Comparison of ENCODE assay signal across 9 mouse cellular contexts in genomic region chr3:107159418-107159817, GRCm38 (mm10). TPM values are rescaled to one million over a fixed set of nuclear protein-coding genes. Genes with fewer than 3 reads are reported as not detected.
DNase-seq lines count a peak whose midpoint lies in the region; ATAC-seq and TF ChIP-seq lines count a peak whose summit lies in the region.
"Had no signal": no experiment of that assay in that cellular context is flagged by ENCODE, and none has a peak within 500 bp of the region (broad histone marks: within the 10 kb centered on the region; RNA-seq: fewer than 3 reads in every experiment).

No protein-coding gene starts in this region.

- no peaks in the 10 kb centered on the region; the same call in 1 of the 2 replicates for H3K4me1 ChIP-seq in liver, postnatal 0 days (ENCODE audit: insufficient read depth)
- H3K4me1 ChIP-seq in forebrain, embryonic 13.5 days = peaks cover 5% of the 10 kb centered on the region
- H3K4me1 ChIP-seq in midbrain, embryonic 13.5 days (replicated peaks) = peaks cover 8% of the 10 kb centered on the region

- no peak overlapping the region for H3K4me2 ChIP-seq in liver, postnatal 0 days (ENCODE audit: low read depth, low read length)
- H3K4me2 ChIP-seq in forebrain, embryonic 13.5 days = peak overlapping the region; percentile 52
- H3K4me2 ChIP-seq in midbrain, embryonic 13.5 days (replicated peaks) = peak overlapping the region; percentile 52

- H3K27ac ChIP-seq in liver, postnatal 0 days (ENCODE audit: low read depth) = no peak overlapping the region
- H3K27ac ChIP-seq in forebrain, embryonic 13.5 days = no peak overlapping the region
- H3K27ac ChIP-seq in midbrain, embryonic 13.5 days = no peak overlapping the region
- H3K27ac ChIP-seq: embryonic facial prominence, embryonic 15.5 days had no signal

- DNase-seq in liver, postnatal 0 days = no peak
- no peak for DNase-seq in liver
- peak; percentile 59 for DNase-seq in cerebellum, adult 9-11 months
- no peak for DNase-seq in adrenal gland, adult 2 months
- no peak for DNase-seq in kidney, postnatal 4 days

- TF ChIP-seq EP300 in liver, postnatal 0 days (IDR thresholded peaks at IDR 0.05; ENCODE audit: low read depth) = no peak

- H3K4me3 ChIP-seq in liver, postnatal 0 days (ENCODE audit: low read depth, low read length) = no peak overlapping the region
- no peak overlapping the region for H3K4me3 ChIP-seq in forebrain, embryonic 13.5 days
- no peak overlapping the region for H3K4me3 ChIP-seq in midbrain, embryonic 13.5 days (replicated peaks)
- H3K4me3 ChIP-seq: embryonic facial prominence, embryonic 15.5 days had no signal

- no peak overlapping the region for H3K9ac ChIP-seq in liver, postnatal 0 days (replicated peaks)
- no peak overlapping the region for H3K9ac ChIP-seq in forebrain, embryonic 13.5 days
- H3K9ac ChIP-seq in midbrain, embryonic 13.5 days (replicated peaks) = no peak overlapping the region; the same call in 1 of the 2 replicates
- H3K9ac ChIP-seq: embryonic facial prominence, embryonic 15.5 days had no signal

- ATAC-seq in liver, postnatal 0 days = no peak
- no peak for ATAC-seq in forebrain, embryonic 13.5 days
- 0 out of 2 replicates have a peak, but pooled peaks have one; percentile 5 for ATAC-seq in midbrain, embryonic 13.5 days

- H3K36me3 ChIP-seq in liver, postnatal 0 days (replicated peaks; ENCODE audit: insufficient read depth, low read length) = no peaks in the 10 kb centered on the region
- no peaks in the 10 kb centered on the region for H3K36me3 ChIP-seq in forebrain, embryonic 13.5 days (ENCODE audit: poor library complexity, severe bottlenecking)
- no peaks in the 10 kb centered on the region for H3K36me3 ChIP-seq in midbrain, embryonic 13.5 days
- H3K36me3 ChIP-seq: embryonic facial prominence, embryonic 15.5 days had no signal

- peaks cover 11% of the 10 kb centered on the region; the same call in 1 of the 2 replicates for H3K27me3 ChIP-seq in liver, postnatal 0 days (ENCODE audit: insufficient read depth, low read length)
- H3K27me3 ChIP-seq in forebrain, embryonic 13.5 days = no peaks in the 10 kb centered on the region
- 0 out of 2 replicates have a peak, but pooled peaks cover 6% of the 10 kb centered on the region for H3K27me3 ChIP-seq in midbrain, embryonic 13.5 days

- no peaks in the 10 kb centered on the region for H3K9me3 ChIP-seq in liver, postnatal 0 days (ENCODE audit: low read length)
- no peaks in the 10 kb centered on the region for H3K9me3 ChIP-seq in forebrain, embryonic 13.5 days (replicated peaks)
- H3K9me3 ChIP-seq in midbrain, embryonic 13.5 days = no peaks in the 10 kb centered on the region
- H3K9me3 ChIP-seq: embryonic facial prominence, embryonic 15.5 days had no signal

- WGBS in liver, postnatal 0 days (ENCODE audit: insufficient replicate concordance) = 61% methylated on average over 3 of the region's 3 CpGs
- 66% methylated on average over 3 of the region's 3 CpGs for WGBS in forebrain, embryonic 13.5 days
- 66% methylated on average over 3 of the region's 3 CpGs for WGBS in midbrain, embryonic 13.5 days

- peak; percentile 10; the same call in 1 of the 2 replicates for TF ChIP-seq CTCF in liver, postnatal 0 days (IDR thresholded peaks at IDR 0.05; ENCODE audit: low read depth)

RNA-seq across cellular contexts. Expression of gene Kcna10, which starts 23.4 kb away (rescaled TPM):
- not detected in 2 replicates for polyA plus RNA-seq in liver, postnatal 0 days (2015; fragmentation: Nextera tagmentation; extraction: Ambion mirVana)
- polyA plus RNA-seq in forebrain, embryonic 13.5 days (2015; fragmentation: Nextera tagmentation; extraction: Ambion mirVana) = not detected in 2 replicates
- polyA plus RNA-seq in midbrain, embryonic 13.5 days (2015; fragmentation: Nextera tagmentation; extraction: Ambion mirVana) = not detected in 2 replicates
- total RNA-seq in adrenal gland, adult 2 months (2021) = not detected
- polyA plus RNA-seq in adrenal gland, adult 2 months (2012; rRNA removed) = not detected in 2 replicates
- polyA plus RNA-seq: embryonic facial prominence, embryonic 15.5 days; liver, embryonic 16.5 days had no signal

RNA-seq across cellular contexts. Expression of gene Kcna2, which starts 58.5 kb away (rescaled TPM):
- polyA plus RNA-seq in liver, postnatal 0 days (2015; fragmentation: Nextera tagmentation; extraction: Ambion mirVana) = 0.07 and 0.11 TPM in 2 replicates
- 0.37 and 0.49 TPM in 2 replicates for polyA plus RNA-seq in forebrain, embryonic 13.5 days (2015; fragmentation: Nextera tagmentation; extraction: Ambion mirVana)
- 1.1 and 1.2 TPM in 2 replicates for polyA plus RNA-seq in midbrain, embryonic 13.5 days (2015; fragmentation: Nextera tagmentation; extraction: Ambion mirVana)
- total RNA-seq in adrenal gland, adult 2 months (2021) = 1 to 10 TPM in 1 of 2 experiments, under 1 TPM in 1; 0.46 to 1.5 TPM
- polyA plus RNA-seq in adrenal gland, adult 2 months (2012; rRNA removed) = 0.16 and 0.45 TPM in 2 replicates
